Mouse (Mus musculus) ES-E14 (cell line): Measurements from ENCODE around the gene BC030867. TPM values are rescaled to one million over a fixed set of nuclear protein-coding genes. Genes with fewer than 3 reads are reported as not detected.

ENCODE experiments used
- DNase-seq: peaks from one replicate; pipeline ENCODE4 v3.0.0-alpha.2; 2013; ENCODE audit warnings: low read depth, low spot score
- H3K27ac ChIP-seq: 2 replicates; pipeline ENCODE4 v1.5.1; 2012; ENCODE audit warnings: low read depth, mild to moderate bottlenecking, low read length, moderate library complexity, mixed read lengths; ENCODE audit not compliant: poor library complexity, insufficient read depth, severe bottlenecking
- H3K36me3 ChIP-seq: 2 replicates; pipeline ENCODE4 v1.6.1; 2012; ENCODE audit warnings: mild to moderate bottlenecking, low read length, moderate library complexity, mixed read lengths; ENCODE audit not compliant: control insufficient read depth, poor library complexity, insufficient read depth, severe bottlenecking
- H3K4me1 ChIP-seq, 2 experiments: fragments of 150-350 bp in 1 of 2; sonication (generic) in 1 of 2; 2 replicates each; pipeline ENCODE4 v1.6.1; 2012; ENCODE audit warnings: low read length in 2 of 2, mild to moderate bottlenecking in 1 of 2, mixed read lengths in 1 of 2; ENCODE audit not compliant: control insufficient read depth in 2 of 2, insufficient read depth in 2 of 2, poor library complexity in 1 of 2
- H3K4me3 ChIP-seq, 2 experiments: fragments of 150-350 bp in 1 of 2; sonication (generic) in 1 of 2; 2 replicates each; pipeline ENCODE4 v1.5.1; 2012; ENCODE audit warnings: low read length in 2 of 2, low read depth in 1 of 2, mild to moderate bottlenecking in 1 of 2, mixed read lengths in 1 of 2; ENCODE audit not compliant: insufficient read depth in 1 of 2, poor library complexity in 1 of 2, severe bottlenecking in 1 of 2
- H3K9ac ChIP-seq: 2 replicates; pipeline ENCODE4 v1.6.1; 2012; ENCODE audit warnings: low read depth, mild to moderate bottlenecking, low read length, mixed read lengths; ENCODE audit not compliant: poor library complexity, insufficient read depth, severe bottlenecking
- H3K9me3 ChIP-seq: fragments of 150-350 bp; sonication (generic); 2 replicates; pipeline ENCODE4 v1.6.1; 2012; ENCODE audit warnings: low read depth, mild to moderate bottlenecking, low read length; ENCODE audit not compliant: control insufficient read depth, insufficient read depth
- CHD2 ChIP-seq: IDR thresholded peaks from 2 replicates; pipeline ENCODE4 v1.6.1; 2014; ENCODE audit warnings: mild to moderate bottlenecking, low read depth, low read length, inconsistent platforms
- HCFC1 ChIP-seq: IDR thresholded peaks from 2 replicates; pipeline ENCODE4 v1.6.1; 2012; ENCODE audit warnings: low read length, inconsistent platforms, borderline replicate concordance; ENCODE audit not compliant: insufficient read depth
- MAFK ChIP-seq: IDR thresholded peaks from 2 replicates; pipeline ENCODE4 v1.6.1; 2014; ENCODE audit warnings: mild to moderate bottlenecking, low read depth, low read length, inconsistent platforms; ENCODE audit not compliant: insufficient read depth
- ZC3H11A ChIP-seq: IDR thresholded peaks from 2 replicates; pipeline ENCODE4 v1.6.1; 2012; ENCODE audit warnings: low read depth, mild to moderate bottlenecking, inconsistent platforms, low read length, borderline replicate concordance
- ZNF384 ChIP-seq: IDR thresholded peaks from 2 replicates; pipeline ENCODE4 v1.6.1; 2012; ENCODE audit warnings: low read depth, low read length, inconsistent platforms
- in situ Hi-C, 2 experiments: fragments of 600-800 bp; cut with MboI; formaldehyde crosslinking; loops; one replicate each; pipeline ENCODE4 v1.15.1; 2025; ENCODE audit warnings: low sequenced_read_pairs in 2 of 2, inconsistent platforms in 1 of 2; ENCODE audit not compliant: unreplicated experiment in 2 of 2
- total RNA-seq: library from RNA; depleted of rRNA; stranded (reverse); fragments of 300-350 nt; gene quantifications from 2 replicates; pipeline ENCODE4 v1.2.3, GENCODE M21; 2012

The BC030867 gene
- total RNA-seq, 1 experiment, result 17.3 TPM

- in situ Hi-C loops, result no loop called here
- Histone ChIP-seq H3K4me3 (no peak overlapping the region), H3K4me1 (peaks cover 0 to 9% of the 10 kb centered on the region in 2 experiments; a peak in 3 of 4 replicates), H3K36me3 (no peaks in the 10 kb centered on the region; the same call in 1 of the 2 replicates), H3K9ac (no peak overlapping the region), H3K27ac (no peak overlapping the region), H3K9me3 (no peaks in the 10 kb centered on the region)
- no peak for DNase-seq
- no peak for TF ChIP-seq MAFK
- TF ChIP-seq ZNF384, result no peak
- no peak for TF ChIP-seq CHD2
- no peak for TF ChIP-seq ZC3H11A
- no peak for TF ChIP-seq HCFC1
Observed at GRCm38 (mm10) chr11:102211011-102211410, 37.7 kb upstream of the BC030867 start.

GRCm38 (mm10) chr11:102211936-102212341 is 36.7 kb upstream of the BC030867 start:
- no peak for DNase-seq
- H3K9ac ChIP-seq, result no peak overlapping the region
- H3K36me3 ChIP-seq, result no peaks in the 10 kb centered on the region; the same call in 1 of the 2 replicates
- in situ Hi-C loops, result no loop called here
- TF ChIP-seq HCFC1 (no peak), ZC3H11A (no peak), ZNF384 (no peak), MAFK (no peak), CHD2 (no peak)
- H3K4me1 ChIP-seq, result peaks cover 0 to 13% of the 10 kb centered on the region in 2 experiments; a peak in 3 of 4 replicates
- H3K4me3 ChIP-seq, result no peak overlapping the region
- H3K9me3 ChIP-seq, result no peaks in the 10 kb centered on the region
- no peak overlapping the region for H3K27ac ChIP-seq

- Histone ChIP-seq H3K27ac (no peak overlapping the region), H3K4me3 (no peak overlapping the region), H3K4me1 (peaks cover 0 to 21% of the 10 kb centered on the region in 2 experiments; a peak in 3 of 4 replicates), H3K36me3 (peaks cover 6% of the 10 kb centered on the region; the same call in 1 of the 2 replicates), H3K9ac (no peak overlapping the region), H3K9me3 (no peaks in the 10 kb centered on the region)
- TF ChIP-seq HCFC1 (no peak), ZC3H11A (no peak), CHD2 (no peak), MAFK (no peak), ZNF384 (no peak)
- DNase-seq, result no peak
- in situ Hi-C loops, result no loop called here
Observed at GRCm38 (mm10) chr11:102214430-102215156, 34.1 kb upstream of the BC030867 start.

GRCm38 (mm10) chr11:102215511-102215910 is 33.2 kb upstream of the BC030867 start:
- peaks cover 0 to 21% of the 10 kb centered on the region in 2 experiments; a peak in 3 of 4 replicates for H3K4me1 ChIP-seq
- H3K9ac ChIP-seq, result no peak overlapping the region
- H3K4me3 ChIP-seq, result no peak overlapping the region
- H3K27ac ChIP-seq, result no peak overlapping the region
- in situ Hi-C loops, result no loop called here
- no peak for TF ChIP-seq ZNF384
- TF ChIP-seq MAFK, result no peak
- TF ChIP-seq HCFC1, result no peak
- TF ChIP-seq ZC3H11A, result no peak
- TF ChIP-seq CHD2, result no peak
- H3K9me3 ChIP-seq, result no peaks in the 10 kb centered on the region
- H3K36me3 ChIP-seq, result peaks cover 6% of the 10 kb centered on the region; the same call in 1 of the 2 replicates
- no peak for DNase-seq
